Mouse (Mus musculus) embryonic fibroblast, embryonic 13.5 days (primary cell): ENCODE results near the gene Tnfrsf26. TPM values are rescaled to one million over a fixed set of nuclear protein-coding genes. Genes with fewer than 3 reads are reported as not detected.

Experiments used
- H3K27ac ChIP-seq: 2 replicates; pipeline ENCODE4 v1.5.1; 2012; ENCODE audit warnings: low read length, control low read depth, inconsistent platforms; ENCODE audit not compliant: insufficient read depth
- H3K4me1 ChIP-seq: 2 replicates; pipeline ENCODE4 v1.6.1; 2011; ENCODE audit warnings: low read length; ENCODE audit not compliant: control insufficient read depth, insufficient read depth
- H3K4me3 ChIP-seq: 2 replicates; pipeline ENCODE4 v1.5.1; 2011; ENCODE audit warnings: mild to moderate bottlenecking, control low read depth, low read length; ENCODE audit not compliant: insufficient read depth
- CTCF ChIP-seq: IDR thresholded peaks from 2 replicates; pipeline ENCODE4 v1.5.1; 2011; ENCODE audit warnings: mild to moderate bottlenecking, control low read depth, low read length, moderate library complexity, borderline replicate concordance; ENCODE audit not compliant: insufficient read depth
- POLR2A ChIP-seq: IDR thresholded peaks from 2 replicates; pipeline ENCODE4 v1.6.1; 2011; ENCODE audit warnings: low read depth, mild to moderate bottlenecking, control low read depth, low read length, moderate library complexity
- polyA plus RNA-seq: library from polyadenylated mRNA; stranded (reverse); fragments of >200 nt; gene quantifications from 2 replicates; pipeline ENCODE4 v1.2.4, GENCODE M21; 2011; ENCODE audit warnings: low read depth; ENCODE audit not compliant: missing spikeins, insufficient read length

Tnfrsf26 gene
- polyA plus RNA-seq, 1 experiment, result 1.4 TPM

DNA sequence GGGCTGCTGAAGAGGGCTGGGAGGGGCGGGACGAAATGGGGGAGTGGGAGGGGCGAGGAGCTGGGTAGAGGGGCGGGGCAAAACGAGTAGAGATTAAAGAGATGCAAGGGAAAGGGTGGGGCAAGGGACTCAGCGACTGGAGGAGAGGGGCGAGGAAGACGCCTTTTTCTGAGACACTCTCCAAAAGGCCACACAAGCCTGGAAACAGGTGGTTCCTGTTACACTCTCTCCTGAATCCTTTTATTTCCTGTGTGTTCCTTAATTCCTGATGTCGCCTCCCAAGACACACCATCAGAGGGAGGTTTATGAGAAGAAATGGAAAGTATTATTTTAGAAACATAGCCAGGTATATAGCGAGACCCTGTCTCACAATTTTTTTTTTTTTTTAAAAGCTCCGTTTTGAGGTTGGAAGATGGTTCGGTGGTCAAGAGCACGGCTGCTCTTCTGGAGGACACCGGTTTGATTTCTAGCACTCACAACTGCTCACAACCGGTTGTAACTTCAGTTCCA lies 28.2 kb downstream of the Tnfrsf26 start:
- peak overlapping the region; percentile 52 for H3K4me3 ChIP-seq
- peak overlapping the region; percentile 24; the same call in 1 of the 2 replicates for H3K27ac ChIP-seq
- peaks cover 7% of the 10 kb centered on the region for H3K4me1 ChIP-seq
- TF ChIP-seq POLR2A, result peak; percentile 75; the same call in 1 of the 2 replicates
- no peak for TF ChIP-seq CTCF

DNA sequence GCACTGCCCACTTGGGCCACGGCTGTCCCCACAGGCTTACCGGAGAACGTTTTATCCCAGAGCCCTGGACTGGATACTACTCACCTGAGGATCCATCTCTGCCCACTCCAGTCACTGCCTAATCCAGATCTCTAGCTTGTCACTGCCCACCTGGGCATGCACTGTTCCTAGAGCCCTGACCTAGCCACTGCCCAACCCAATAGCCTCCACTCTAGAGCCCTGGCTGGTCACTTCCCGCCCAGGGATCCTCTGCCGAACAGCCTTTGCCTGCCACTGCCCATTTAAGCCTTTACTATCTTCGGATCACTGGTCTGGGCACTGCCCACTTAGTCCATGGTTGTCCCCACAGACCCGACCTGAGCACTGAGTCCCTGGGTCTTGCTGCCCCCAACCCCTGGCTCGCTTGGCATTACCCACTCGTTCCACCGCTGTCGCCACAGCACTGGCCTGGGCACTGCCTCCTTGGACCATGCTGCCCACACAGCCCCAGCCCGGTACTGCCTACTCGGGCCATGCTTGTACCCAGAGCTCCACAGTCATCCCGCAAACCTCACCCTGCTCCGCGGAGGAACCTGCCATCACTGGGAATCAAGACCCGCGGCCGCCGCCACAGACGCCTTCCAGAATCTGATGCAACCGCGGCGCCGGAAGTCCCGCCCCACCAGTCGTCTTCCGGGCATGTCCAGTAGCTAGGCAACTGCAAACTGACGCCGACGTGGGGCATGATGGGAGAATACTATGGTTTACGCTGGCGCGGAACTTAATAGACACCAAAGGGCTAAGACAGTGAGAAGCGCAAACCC lies 28.9 kb downstream of the Tnfrsf26 start, which contains the start of gene Cars:
TSS of gene Cars (minus strand) at position 663 of the 803 bp plus-strand sequence.
- Histone ChIP-seq H3K4me1 (peaks cover 7% of the 10 kb centered on the region), H3K4me3 (peak within 1 kb of the TSS; percentile 89), H3K27ac (peak within 1 kb of the TSS; percentile 53)
- TF ChIP-seq POLR2A (peak; percentile 87), CTCF (no peak)

DNA sequence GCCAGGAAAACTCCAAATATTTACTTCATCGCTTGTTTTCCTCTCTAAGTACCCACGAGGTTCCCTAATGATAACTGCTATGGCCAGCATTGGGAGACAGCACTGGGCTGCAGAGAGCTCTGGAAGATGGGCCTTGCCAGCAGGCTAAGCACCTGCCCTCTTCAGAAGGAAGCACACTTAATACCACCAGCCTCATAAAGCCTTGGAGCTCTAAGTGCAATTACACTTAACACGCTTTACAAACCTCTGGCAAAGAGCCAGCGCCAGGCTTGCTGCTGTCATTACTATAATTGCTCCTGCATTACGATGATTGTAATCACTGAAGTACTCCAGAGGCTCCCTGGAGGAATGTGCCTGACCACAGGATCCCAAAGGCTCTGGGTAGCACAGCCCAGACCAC lies 33.7 kb downstream of the Tnfrsf26 start:
- no peak overlapping the region for H3K27ac ChIP-seq
- H3K4me3 ChIP-seq, result no peak overlapping the region
- TF ChIP-seq CTCF, result no peak
- peaks cover 7% of the 10 kb centered on the region for H3K4me1 ChIP-seq

DNA sequence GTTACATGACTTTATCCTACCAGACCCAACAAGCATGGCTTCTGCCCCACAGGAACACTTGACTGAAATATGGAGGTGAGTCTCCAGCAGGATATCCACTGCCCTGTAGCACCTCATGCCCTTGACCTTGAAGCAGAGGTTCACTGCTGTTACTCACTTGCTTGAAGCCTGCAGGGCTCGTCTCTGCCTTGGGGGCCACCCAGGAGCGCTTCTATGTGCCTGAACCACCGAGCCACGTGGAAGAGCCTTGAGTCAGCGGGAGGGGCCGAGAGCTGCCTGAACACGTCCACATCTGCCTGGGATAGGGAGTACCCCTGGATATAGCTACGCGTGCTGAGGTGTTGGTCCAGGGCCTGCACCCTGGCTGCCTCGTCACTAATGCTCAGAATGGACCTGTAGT lies 36.3 kb downstream of the Tnfrsf26 start:
- H3K4me3 ChIP-seq, result no peak overlapping the region
- H3K27ac ChIP-seq, result no peak overlapping the region
- TF ChIP-seq CTCF (no peak), POLR2A (no peak)
- no peaks in the 10 kb centered on the region for H3K4me1 ChIP-seq

DNA sequence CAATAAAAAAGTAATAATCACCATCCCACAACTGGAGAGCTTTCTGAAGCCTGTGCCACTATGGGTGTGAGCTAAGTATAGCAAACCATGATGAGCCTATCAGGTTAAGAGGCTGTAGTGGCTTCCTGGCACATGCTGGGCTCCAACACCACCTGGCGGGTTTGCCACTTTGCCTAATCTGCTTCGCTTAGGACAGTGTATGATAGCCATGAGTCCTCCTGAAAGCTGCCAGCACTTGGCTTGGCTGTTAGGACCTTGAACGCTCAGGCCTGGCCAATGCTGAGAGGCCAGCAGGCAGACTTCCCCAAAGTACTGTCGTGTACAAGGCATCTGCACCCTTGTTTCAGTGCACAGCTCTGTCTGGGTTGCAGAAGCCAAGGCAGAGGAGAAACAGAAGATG lies 40.5 kb downstream of the Tnfrsf26 start:
- peak overlapping the region; percentile 50; the same call in 1 of the 2 replicates for H3K27ac ChIP-seq
- H3K4me3 ChIP-seq, result no peak overlapping the region
- no peaks in the 10 kb centered on the region for H3K4me1 ChIP-seq
- no peak for TF ChIP-seq POLR2A
- no peak for TF ChIP-seq CTCF

DNA sequence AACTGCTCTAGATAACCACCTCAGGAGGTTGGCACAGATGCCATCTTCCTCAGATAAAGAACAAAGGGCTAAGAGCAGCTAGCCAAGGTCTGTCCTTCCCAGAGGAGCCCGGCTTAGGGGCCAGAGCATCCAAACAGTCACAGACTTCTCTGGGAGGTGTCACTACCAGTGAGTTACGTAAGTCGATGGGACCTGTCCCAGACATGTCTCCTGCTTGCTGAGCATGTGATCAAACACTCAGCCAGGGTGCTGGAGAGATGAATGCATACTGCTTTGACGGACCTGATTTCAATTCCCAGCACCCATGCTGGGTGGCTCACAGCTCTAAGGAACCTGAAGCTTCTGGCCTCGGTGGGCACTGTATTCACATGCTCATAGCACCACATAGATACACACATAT lies 40.9 kb downstream of the Tnfrsf26 start:
- H3K27ac ChIP-seq, result peak overlapping the region; percentile 50
- H3K4me1 ChIP-seq, result no peaks in the 10 kb centered on the region
- H3K4me3 ChIP-seq, result no peak overlapping the region
- no peak for TF ChIP-seq POLR2A
- TF ChIP-seq CTCF, result no peak

DNA sequence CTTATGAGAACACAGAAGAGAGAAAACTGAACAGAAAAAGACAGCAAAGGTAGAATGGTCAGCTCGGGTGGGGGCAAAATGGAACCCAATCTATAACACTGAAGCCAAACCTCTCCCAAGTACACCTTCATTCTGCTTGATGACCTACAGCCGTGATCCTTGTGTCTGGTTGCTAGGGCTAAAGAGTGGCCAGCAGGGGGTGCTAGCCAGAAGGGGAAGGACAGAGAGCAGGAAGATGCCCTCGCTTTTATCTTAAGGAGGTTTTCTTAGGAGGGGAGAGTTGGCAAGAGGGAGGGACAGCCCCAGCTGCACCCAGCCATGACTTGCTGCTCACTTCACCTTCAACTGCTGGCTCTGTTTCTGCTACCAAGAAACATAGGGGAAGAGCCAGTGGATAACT lies 44.6 kb downstream of the Tnfrsf26 start:
- no peaks in the 10 kb centered on the region for H3K4me1 ChIP-seq
- TF ChIP-seq POLR2A, result no peak
- peak; percentile 71 for TF ChIP-seq CTCF
- H3K4me3 ChIP-seq, result no peak overlapping the region
- no peak overlapping the region for H3K27ac ChIP-seq

DNA sequence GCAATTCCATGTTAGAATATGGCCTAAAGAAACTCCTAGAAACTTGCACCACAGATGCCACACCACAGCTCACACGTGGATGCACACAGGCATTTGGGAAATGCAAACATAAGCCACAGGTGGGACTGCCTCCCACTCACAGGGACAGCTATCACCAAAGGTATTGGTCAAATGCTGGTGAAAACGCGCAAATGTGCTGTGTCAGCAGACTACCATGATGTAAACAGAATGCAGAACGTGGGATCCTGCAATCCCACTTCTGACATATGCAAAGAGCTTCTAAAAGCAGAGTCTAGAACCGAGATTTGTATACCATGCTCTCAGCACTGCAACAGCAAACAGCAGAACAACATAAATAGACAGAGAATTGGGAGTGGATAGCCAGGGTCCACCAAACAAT lies 45.5 kb downstream of the Tnfrsf26 start:
- H3K4me3 ChIP-seq, result no peak overlapping the region
- H3K27ac ChIP-seq, result no peak overlapping the region
- H3K4me1 ChIP-seq, result no peaks in the 10 kb centered on the region
- TF ChIP-seq POLR2A (no peak), CTCF (no peak)

DNA sequence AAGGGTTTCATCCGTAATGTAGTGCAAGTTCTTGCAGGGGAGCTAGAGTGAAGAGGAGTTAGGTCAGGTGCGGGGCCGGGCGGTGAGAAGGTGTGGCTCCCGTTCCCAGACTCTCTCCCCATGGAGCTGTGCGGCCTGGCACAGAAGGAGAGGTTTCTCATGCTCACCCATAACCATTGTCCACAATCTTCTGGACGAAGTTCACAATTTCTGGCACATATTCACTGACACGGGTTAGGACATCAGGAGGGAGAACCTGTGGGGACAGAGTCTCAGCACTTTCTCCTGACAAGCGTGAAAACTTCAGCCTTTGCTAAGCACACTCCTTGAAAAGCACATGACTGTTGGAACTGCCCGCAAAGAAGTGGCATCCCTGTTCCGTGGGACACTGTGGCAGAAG lies 52.8 kb downstream of the Tnfrsf26 start:
- TF ChIP-seq CTCF, result no peak
- TF ChIP-seq POLR2A, result no peak
- Histone ChIP-seq H3K27ac (no peak overlapping the region), H3K4me1 (no peaks in the 10 kb centered on the region), H3K4me3 (no peak overlapping the region)

DNA sequence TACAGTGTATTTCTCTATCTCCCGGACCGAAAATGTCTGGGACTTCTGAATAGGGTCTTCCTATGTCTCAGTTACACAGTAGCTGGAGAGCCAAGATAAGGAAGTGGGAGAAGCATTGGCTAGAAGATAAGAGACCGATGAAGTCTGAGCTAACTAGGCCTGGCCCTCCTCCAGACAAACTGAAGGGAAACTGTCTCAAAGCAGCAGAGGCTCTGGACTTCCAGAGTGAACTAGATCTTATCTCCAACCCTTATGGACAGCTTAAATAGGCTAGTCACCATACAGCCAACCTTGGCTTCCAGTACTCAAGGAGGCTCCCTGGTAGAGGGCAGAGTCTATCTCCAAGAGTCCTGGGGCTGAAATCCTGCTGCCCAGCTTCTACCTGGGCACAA lies 62.9 kb downstream of the Tnfrsf26 start:
- no peak overlapping the region for H3K4me3 ChIP-seq
- H3K4me1 ChIP-seq, result peaks cover 10% of the 10 kb centered on the region
- H3K27ac ChIP-seq, result no peak overlapping the region
- TF ChIP-seq CTCF (no peak), POLR2A (no peak)

DNA sequence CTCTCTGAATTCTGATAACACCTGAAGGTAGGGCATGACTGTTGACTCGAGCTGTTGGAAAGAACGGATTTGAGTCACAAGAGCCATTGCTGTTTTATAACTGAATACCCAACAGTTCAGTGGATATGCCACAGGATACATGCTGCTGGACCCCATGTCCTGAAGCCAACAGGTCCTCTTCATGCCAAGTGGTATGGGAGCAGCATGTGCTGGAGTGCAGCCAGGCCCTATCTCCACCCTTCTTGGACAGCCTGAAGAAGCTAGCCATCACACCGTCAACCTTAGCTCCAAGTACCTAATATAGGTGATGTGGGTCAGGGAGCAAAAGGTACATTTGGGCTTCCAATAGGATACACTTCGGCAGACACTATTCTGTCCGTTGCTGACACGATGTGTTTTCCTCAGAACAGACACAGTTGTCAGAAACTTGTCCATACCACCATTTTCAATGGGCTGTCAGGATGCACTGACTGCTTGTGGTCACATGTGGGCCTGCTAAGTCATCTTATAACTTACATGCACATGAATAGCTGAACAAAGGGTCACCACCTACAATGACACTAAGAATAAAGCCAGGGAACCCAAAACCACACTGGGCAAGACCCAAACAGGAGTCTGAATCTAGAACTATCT lies 63.4 kb downstream of the Tnfrsf26 start:
- Histone ChIP-seq H3K4me1 (peaks cover 10% of the 10 kb centered on the region), H3K27ac (no peak overlapping the region), H3K4me3 (no peak overlapping the region)
- no peak for TF ChIP-seq POLR2A
- no peak for TF ChIP-seq CTCF
